Mouse (Mus musculus): ENCODE results near the gene Rptor. TPM values are rescaled to one million over a fixed set of nuclear protein-coding genes. Genes with fewer than 3 reads are reported as not detected.

The Rptor gene
- total RNA-seq, 2 experiments from 2014 or later: 24.9 to 32.5 TPM

DNA sequence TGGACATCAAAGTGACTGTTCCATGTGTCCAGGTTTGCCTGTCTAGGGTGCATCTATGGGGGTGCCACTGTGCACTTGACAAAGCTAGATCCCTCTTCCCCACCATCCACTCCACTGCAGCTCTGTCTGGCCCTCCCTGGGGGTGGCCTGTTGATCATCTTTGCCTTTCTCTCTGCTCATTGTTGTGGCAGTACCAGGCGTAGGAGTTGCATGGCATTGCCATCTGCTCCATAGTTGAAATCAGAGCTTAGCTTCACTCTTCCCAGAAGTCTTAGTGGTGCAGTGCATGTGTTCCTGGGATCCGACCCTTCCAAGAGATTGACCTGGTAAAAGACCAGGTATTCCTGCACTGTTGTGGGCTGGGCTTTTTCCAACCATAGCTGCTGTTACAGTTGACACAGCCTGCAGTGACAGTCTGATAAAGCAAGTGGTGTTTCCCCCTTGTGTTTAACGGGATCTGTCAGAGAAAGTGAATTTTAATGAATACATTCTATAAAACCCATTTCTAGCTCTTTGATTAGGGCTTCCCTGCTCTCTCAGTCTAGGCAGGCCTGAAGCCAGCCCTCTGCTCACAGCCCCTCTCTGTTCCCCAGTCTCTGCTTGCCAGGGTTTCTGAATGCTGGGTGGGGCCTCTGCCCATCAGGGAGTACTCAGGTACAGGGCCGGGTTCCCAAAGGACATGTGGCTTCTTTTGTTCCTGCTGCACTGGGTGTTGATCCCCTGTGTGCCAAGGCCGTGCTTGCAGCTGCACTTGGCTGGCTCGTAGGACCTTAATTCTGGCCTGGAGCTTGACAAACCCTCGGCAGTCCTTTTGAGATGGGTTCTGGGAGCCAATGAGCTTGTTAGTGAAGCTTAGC, 136.5 kb downstream of the Rptor start:
- no peak for TF ChIP-seq CTCF (IDR thresholded peaks at IDR 0.05)
- Histone ChIP-seq H3K27ac (no peak overlapping the region), H3K4me3 (no peak overlapping the region)
- intact Hi-C loops (cut with DNase I): no loop called here
- no peak for DNase-seq

DNA sequence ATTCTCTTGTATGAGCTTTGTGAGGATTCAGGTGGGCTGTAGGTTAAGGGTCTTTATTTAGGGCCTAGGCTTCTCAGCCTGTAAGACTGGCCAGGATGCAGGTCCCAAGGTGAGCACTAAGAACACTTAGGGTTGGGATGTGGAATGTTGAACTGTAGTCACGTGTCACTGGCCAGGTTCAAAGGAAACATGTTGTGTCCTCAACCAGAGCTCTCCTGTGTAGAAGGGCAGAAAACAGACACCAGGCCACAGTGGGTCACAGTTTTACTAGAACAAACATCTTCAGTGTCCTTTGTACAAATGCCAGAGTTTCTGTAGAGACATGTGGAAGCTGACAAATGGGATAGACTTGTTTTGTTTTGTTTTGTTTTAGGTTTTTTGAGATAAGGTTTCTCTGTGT, 138.7 kb downstream of the Rptor start:
- DNase-seq: no peak
- Histone ChIP-seq H3K27ac (no peak overlapping the region), H3K4me3 (no peak overlapping the region)
- no peak for TF ChIP-seq CTCF (IDR thresholded peaks at IDR 0.05)
- intact Hi-C loops (cut with DNase I): no loop called here

DNA sequence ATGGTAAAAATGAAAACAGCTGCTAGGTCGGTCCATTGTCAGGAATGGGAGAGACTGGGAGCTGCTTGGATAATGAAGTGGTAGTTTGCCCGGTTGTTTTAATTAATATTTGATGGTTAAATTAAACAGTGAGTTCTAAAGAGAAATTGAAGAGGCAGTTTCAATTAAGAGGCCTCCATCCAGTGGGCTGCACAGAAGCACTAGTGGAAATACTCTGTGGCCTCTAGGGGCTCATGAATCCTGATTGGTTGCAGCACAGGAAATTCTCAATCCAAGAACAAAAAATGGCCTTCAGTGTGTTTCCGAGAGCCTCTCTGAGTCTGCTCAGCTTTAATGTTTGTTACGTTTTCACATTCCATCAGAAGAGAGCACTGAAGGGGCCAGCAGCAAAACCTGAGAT, 141.7 kb downstream of the Rptor start:
- Histone ChIP-seq H3K4me3 (no peak overlapping the region), H3K27ac (no peak overlapping the region)
- TF ChIP-seq CTCF (IDR thresholded peaks at IDR 0.05): no peak
- DNase-seq: no peak
- intact Hi-C loops (cut with DNase I): no loop called here

- no peak for TF ChIP-seq CTCF (IDR thresholded peaks at IDR 0.05)
- intact Hi-C loops (cut with DNase I): no loop called here
- H3K27ac ChIP-seq: no peak overlapping the region
- no peak overlapping the region for H3K4me3 ChIP-seq
- no peak for DNase-seq
These were observed 142.6 kb downstream of the Rptor start for GRCm38 (mm10) chr11:119745333-119745732.

DNA sequence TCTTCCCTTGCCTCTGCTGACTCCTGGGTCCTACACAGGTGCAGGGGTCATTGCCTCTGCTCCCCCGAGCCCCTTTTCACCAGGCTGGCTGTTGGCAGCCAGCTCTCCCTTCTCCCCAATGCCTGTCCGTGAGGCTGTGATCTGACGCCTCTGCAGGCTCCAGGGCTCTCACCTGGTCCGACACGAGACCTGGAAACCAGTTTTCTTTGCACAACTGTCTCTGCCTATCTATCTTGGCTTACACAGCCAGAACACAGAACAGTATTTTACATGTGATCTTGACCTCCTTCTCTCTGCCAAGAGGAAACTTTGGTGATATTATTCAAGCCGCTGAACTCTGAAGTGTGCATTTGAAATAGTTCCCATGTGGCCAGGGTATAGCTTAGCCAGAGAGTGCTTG, 151.8 kb downstream of the Rptor start:
- Histone ChIP-seq H3K27ac (no peak overlapping the region), H3K4me3 (no peak overlapping the region)
- no peak for DNase-seq
- no peak for TF ChIP-seq CTCF (IDR thresholded peaks at IDR 0.05)
- intact Hi-C loops (cut with DNase I): no loop called here

DNA sequence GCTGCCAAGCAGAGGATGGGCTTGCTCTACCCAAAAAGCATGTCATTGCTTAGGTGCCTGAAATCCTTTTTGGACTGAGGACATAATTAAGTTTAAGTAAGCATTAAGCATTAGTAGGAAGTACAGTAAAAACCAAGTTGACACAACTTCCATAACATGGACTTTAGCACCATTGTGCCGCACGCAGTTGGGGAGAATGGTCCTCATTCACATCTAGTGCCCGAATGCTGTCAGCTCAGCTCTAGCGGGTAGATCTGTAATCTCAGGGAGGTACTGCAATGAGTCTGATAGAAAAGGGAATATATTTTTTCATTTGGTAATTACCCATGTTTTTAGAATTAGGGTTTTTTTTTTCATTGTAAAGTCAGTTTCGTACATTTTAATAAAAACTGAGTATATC, 155.5 kb downstream of the Rptor start:
- TF ChIP-seq CTCF (IDR thresholded peaks at IDR 0.05): no peak
- Histone ChIP-seq H3K4me3 (no peak overlapping the region), H3K27ac (no peak overlapping the region)
- intact Hi-C loops (cut with DNase I): no loop called here
- no peak for DNase-seq

DNA sequence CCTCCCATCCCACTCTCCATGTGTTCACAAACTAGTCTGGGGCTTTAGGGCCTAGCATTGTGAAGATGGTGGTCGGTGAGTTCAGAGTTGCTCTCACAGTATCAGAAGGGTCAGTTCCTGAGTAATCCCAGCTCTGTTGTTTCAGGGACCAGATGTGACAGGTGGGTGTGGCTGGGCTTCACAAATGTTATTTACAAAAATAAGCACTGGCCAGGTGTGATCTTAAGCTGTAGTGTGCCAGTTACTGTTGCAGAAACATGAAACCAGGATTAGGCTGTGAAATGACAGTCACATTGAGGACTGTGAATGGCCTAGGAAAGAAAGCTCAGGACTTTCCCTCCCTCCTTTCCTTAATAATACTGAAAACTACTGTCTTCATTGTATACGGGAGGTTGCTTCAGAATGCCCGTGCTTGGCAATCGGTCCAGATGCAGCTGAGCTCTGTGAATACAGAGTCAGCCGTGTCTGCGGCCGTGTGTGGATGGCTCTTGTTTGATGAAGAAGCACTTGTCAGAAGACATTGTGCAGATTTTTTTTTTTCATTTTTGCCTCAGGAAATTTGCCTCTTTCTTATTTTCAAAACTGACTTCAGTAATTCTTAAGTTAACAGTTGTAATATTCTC, 156.1 kb downstream of the Rptor start:
- Histone ChIP-seq H3K4me3 (no peak overlapping the region), H3K27ac (no peak overlapping the region)
- TF ChIP-seq CTCF (IDR thresholded peaks at IDR 0.05): no peak
- intact Hi-C loops (cut with DNase I): no loop called here
- DNase-seq: no peak

GRCm38 (mm10) chr11:119762911-119763310, 160.2 kb downstream of the Rptor start:
- intact Hi-C loops (cut with DNase I): no loop called here
- DNase-seq: no peak
- Histone ChIP-seq H3K4me3 (no peak overlapping the region), H3K27ac (no peak overlapping the region)
- TF ChIP-seq CTCF (IDR thresholded peaks at IDR 0.05): no peak

- intact Hi-C loops (cut with DNase I): no loop called here
- no peak for DNase-seq
- H3K27ac ChIP-seq: peak overlapping the region; percentile 46
- H3K4me3 ChIP-seq: no peak overlapping the region
- no peak for TF ChIP-seq CTCF (IDR thresholded peaks at IDR 0.05)
These were observed 163.3 kb downstream of the Rptor start for GRCm38 (mm10) chr11:119766023-119766422.

DNA sequence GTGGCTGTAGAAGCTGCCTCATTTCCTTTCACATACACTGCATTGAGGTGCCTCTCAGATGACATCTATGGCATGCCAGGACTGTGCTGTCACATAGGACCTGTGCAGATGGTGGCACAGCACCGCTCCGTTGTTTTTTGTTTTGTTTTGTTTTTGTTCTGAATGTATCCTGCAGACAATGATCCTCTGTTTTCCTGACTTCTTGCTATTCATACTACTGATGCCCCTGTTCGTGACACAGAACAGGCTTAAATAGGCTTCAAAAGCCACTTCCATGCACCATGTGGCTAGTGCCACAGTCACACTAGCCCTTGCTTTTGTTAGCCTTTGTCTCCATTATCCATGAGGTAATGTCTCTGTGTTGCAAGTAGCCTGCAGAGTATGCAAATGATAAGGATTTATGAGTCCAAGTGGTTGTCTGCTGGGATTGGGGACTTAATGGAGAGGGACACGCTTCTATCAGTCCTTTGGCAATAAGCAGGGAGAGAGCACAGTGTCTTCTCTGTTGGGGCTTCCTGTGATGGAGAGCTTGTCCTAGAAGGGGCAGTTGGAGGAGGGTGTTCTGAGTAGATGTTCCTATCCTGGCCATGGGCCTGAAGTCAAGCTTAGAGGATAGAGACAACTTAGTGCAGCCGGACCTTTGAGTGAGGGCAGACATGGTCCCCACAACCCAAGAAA, 164.2 kb downstream of the Rptor start:
- no peak for TF ChIP-seq CTCF (IDR thresholded peaks at IDR 0.05)
- DNase-seq: no peak
- intact Hi-C loops (cut with DNase I): no loop called here

DNA sequence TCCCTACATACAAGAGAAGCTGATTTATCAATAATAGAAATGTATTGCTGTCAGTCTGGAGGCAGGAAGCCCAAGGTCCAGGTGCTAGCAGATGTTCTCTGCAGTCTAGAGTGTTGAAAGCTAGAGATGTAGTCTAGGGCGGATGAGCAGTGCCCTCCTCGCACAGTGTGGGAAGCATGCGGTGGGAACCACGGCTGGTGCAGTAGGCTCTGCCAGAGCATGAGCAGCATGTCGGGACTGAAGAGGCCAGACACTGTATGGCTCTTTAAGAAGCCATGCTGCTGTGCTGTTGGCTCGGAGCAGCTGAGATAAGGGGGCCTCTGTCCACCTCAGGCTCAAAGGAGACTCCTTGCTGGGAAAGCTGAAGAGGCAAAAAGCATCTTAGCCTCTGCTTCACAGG, 164.8 kb downstream of the Rptor start:
- Histone ChIP-seq H3K27ac (no peak overlapping the region), H3K4me3 (no peak overlapping the region)
- intact Hi-C loops (cut with DNase I): no loop called here
- no peak for DNase-seq
- TF ChIP-seq CTCF (IDR thresholded peaks at IDR 0.05): no peak

More for the DNA sequence above, 164.2 kb downstream of the Rptor start:
- Histone ChIP-seq H3K4me3 (no peak overlapping the region), H3K27ac (no peak overlapping the region)

DNA sequence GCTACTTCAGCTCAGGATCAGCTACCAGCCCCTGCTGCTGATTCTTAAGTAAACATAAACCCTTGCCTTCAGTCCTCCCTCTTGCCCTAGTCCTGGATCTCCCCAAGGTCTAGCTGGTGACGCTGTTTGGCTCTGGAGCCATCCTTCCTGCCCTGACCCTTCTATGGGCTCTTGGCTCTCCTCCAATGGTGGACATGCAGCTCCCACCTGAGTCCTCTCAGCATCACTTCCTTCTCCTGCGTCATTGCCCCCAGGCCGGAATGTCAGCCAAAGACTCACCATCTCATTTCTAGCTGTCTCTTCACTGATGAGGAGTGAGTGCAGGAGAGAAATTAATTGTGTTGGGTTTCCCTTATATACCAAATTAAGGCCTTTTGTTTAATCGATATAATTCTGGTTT, 165.8 kb downstream of the Rptor start:
- no peak for DNase-seq

GRCm38 (mm10) chr11:119769666-119770065, 167.0 kb downstream of the Rptor start:
- Histone ChIP-seq H3K4me3 (no peak overlapping the region), H3K27ac (no peak overlapping the region)
- TF ChIP-seq CTCF (IDR thresholded peaks at IDR 0.05): peak; percentile 30; the same call in 1 of the 2 replicates
- no peak for DNase-seq
- intact Hi-C loops (cut with DNase I): no loop called here

More for the DNA sequence above, 165.8 kb downstream of the Rptor start:
- intact Hi-C loops (cut with DNase I): no loop called here
- no peak overlapping the region for H3K27ac ChIP-seq
- no peak overlapping the region for H3K4me3 ChIP-seq
- TF ChIP-seq CTCF (IDR thresholded peaks at IDR 0.05): no peak

Measured in gastrocnemius, adult 2 months (tissue).